Mouse (Mus musculus) embryo, embryonic 11.5 days (tissue): Measurements from ENCODE around the gene Cby3.

Source experiments
- DNase-seq: peaks from one replicate; pipeline ENCODE4 v3.0.0-alpha.2; 2012; ENCODE audit warnings: low read depth, low spot score

Cby3 gene

DNA sequence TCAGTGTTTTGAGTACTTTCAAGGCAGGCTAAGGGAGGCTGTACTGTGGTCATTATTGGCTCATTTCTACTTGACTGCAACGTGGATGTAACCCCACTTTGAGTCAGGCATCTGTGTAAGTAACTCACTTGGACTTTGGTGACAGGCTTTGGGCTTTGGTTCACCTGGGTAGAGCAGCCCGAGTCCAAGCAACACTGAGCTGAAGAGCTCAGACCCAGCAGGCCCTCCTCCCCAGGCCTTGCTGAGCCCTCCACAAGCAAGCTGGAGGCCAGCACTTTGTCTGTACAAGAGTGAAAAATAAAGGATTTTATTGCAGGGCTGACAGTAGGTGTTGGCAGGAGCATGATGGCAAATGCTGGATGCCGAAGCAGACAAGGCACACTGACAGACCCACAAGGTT lies 34.7 kb downstream of the Cby3 start:
- no peak for DNase-seq

DNA sequence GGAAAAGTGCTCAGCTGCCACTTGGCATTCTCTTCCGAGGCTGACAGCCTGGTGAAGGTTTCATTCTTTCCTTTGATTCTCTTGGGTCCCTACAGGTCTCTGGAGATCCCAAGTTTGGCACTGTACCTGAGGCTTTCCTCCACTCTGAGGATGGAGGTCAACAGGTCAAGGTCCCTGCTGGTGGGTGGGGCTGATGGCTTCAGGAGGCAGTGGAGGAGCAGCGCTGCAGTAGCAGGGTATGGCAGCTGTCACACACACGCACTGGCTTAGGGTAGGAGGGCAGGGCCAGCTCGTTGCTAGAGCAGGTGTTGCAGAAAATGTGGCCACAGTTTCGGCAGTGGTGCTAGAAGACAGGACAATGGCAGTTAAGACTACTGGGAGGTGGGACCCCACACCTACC lies 35.4 kb downstream of the Cby3 start:
- DNase-seq = no peak

DNA sequence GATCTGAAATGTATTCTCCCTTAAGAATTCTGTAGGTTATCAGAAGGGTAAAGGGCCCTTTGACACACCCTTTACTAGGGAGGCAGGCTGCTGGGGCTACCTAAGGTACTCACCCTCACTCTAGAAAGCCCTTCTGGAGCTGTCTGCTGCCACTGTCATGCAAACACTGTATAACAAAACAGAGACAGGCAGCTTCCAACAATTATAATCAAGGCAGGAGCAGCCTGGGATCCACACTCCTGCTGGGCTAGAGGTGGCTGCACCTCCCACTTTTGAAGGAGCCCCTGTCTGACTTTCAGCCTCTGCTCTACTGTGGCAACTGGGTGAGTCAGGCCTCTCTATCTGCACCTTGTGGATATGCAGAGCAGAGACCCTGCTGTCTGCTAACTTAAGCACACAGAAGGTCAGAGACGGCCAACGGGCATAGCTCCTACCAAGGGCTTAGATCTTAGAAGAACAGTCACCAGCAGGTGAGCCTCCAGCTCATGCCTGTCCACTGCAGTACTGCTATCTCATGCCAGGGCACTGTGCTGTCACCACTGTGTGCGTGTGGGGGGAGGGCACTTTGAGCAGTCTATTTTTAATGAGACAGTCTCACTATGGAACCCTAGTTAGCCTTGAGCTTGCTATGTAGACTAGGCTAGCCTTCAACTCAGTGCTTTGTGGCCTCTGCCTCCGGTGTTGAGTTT lies 37.2 kb downstream of the Cby3 start:
- no peak for DNase-seq

DNA sequence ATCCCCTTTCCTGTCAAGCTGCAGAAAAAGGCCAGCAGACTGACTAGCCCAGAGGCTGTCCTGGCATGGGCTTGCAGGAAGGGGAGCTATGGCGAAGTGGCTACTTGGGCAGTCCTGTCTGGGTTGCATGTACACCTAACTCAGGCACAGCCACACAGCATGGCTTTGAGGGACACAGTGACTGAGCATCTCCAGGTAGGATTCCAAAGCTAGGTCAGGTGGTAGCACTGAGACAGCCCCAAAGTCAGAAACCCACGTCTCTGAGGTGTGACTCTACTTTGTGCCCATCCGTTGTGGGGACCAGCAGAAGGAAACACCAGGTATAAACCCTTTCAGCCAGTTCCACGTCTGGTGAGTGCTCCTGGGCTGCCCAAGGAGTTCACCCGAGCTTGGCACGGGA lies 39.0 kb downstream of the Cby3 start:
- no peak for DNase-seq

DNA sequence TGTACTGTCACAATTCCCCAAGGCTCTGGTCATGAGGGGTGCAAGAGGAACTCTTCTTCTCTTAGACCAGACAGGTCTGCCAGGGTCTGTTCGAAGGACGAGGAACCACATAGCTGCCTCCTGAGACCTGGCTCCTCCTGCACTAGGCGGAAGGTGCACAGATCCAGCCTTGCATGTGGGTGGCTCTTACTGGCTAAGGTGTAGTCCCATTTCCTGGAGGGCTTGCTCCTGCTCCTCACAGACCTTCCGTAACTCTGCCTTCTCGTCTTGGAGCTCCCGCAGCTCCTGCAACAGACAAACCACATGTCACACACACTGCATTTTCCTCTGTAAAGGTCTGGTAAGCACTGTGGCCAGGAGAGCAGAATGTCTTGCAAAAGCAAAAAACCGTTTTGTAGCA lies 40.5 kb downstream of the Cby3 start:
- no peak for DNase-seq

DNA sequence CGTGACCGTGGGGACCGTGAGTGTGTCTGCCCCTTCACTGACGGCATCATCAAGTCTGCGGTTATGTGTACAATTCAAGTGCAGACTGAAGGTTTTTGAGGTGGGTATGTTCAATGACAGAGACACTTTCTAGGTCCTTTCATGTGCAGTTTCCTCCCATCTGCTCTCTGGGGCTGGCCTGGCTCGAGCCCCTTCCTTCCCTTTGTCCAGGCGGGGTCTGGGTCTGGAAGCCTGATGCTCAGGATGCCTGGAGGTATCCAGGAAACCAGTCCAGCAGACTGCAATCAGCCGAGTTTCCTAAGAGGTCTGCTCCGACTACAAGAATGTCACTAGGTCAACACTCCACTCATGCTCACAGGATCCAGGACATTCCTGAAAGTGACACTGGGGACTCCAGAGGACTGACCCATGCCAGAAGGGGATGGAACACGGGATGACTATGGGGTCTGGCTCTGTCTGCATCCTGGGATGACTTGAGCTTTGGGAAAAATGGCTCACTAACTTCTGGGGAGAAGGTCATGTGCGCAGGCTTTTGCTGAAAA lies 42.6 kb downstream of the Cby3 start:
- no peak for DNase-seq

DNA sequence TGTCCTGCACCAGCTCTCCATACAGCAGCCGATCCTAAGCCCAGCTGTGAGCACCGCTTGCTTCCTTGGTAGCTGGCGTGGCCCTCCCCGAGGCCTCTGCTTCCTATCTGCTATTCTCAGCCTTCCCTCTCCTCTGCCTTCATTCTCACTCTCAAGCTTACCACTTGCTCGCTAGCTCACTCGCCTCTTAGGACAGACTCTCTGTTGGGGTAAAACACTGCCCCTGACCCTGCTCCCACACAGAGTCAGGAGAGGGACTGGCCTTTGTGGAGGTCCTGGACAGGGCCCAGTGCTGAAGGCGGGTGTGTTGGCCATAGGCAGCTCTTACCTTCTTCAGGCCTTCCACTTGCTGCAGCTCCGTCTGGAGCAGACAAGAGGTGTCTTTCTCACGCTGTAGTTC lies 43.1 kb downstream of the Cby3 start:
- DNase-seq = no peak

DNA sequence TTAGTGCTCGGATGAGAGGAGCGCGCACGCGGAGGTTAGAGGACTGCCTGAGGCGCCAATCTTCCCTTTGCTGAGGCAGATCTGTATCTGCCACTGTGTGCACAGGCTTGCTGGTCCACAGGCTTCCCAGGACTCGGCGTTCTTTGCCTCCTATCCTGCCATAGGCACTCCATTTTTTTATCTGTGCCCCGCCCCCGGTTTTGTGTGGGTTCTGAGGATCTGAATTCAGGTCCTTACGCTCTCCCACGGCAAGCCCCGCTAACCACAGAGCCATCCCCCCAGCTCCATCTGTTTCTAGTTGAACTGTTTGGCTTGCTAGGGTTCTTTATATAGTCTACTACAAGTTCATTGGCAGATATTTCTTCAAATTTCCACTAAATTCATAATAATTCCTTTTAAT lies 44.5 kb downstream of the Cby3 start:
- no peak for DNase-seq

DNA sequence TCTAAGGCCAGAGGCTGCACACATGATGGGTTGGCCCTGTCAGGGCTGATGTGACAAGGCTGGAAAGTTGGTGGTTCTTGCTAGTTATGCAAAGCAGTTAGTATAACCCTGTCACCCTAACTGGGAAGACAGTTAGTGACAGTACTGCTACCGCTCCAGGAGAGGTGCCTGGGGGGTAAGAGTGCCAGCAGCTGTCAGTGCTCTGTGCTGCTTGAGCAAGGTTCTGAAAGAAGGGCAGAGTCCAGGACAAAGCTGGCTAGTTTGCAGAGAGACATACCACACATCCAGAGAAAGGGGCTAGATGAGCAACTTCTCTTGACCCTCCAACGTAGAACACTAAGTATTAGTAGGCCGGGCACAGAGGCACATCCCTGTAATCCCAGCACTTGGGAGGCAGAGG lies 48.2 kb downstream of the Cby3 start:
- no peak for DNase-seq

DNA sequence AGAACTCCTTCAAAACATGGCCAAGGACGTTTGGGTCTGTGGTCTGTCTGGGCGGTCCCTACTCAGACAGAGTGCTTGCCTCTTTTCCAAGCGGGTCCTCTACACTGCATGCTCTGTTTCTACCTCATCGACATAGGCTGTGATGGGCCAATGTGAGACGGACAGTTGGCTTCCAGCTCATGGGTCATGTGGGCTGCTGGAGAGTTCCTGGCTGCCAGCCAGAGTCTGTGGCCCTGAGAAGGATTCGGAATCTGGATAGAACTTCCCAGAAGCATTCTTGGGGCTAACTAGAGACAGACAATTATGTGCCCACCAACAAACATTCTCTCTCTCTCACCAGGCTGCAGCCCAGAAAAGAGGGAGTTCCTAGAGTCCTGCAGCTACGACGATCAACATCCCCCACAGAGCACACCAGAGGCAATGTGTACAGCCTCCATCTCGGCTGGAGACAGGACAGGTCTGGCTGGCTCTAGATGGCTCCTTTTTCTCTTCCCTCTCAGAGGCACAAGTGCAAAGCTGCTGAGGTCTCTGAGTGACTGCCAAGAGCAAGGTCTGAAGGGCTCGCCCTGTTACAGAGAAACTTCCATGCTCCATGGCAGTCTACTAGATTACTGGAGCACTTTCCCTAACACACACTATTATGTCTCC lies 49.2 kb downstream of the Cby3 start:
- no peak for DNase-seq

DNA sequence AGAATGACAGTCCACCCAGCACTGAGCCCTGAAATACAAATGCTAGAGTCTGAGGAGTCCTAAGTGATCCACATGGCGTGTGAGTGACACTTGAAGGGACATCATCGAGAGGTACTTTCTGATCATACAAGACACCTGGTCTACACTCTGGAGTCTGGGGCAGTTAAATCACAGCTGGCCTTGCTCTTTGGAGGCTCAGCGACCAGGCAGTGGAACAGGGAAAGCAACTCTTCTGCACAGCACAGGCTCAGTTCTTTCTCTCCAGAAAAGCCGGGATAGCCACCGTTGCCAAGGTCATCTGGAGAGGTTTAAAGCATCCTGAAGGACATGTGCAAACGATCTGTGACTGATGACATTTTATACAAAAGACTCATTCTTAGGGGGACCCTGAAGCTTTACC lies 53.0 kb downstream of the Cby3 start:
- no peak for DNase-seq
